Mouse (Mus musculus) frontal cortex, adult 2 months (tissue): ENCODE results near the gene Cdc42ep5. TPM values are rescaled to one million over a fixed set of nuclear protein-coding genes. Genes with fewer than 3 reads are reported as not detected.

Source experiments
- DNase-seq, 2 experiments: peaks; one replicate each; pipeline ENCODE4 v3.0.0; 2022; ENCODE audit warnings: low spot score in 1 of 2; ENCODE audit errors: extremely low spot score in 1 of 2
- polyA plus RNA-seq: library from polyadenylated mRNA; depleted of rRNA; stranded (reverse); fragments of >200 nt; gene quantifications from 2 replicates; pipeline ENCODE4 v1.2.3, GENCODE M21; 2012

The Cdc42ep5 gene
- polyA plus RNA-seq, 1 experiment: 3.9 TPM

DNA sequence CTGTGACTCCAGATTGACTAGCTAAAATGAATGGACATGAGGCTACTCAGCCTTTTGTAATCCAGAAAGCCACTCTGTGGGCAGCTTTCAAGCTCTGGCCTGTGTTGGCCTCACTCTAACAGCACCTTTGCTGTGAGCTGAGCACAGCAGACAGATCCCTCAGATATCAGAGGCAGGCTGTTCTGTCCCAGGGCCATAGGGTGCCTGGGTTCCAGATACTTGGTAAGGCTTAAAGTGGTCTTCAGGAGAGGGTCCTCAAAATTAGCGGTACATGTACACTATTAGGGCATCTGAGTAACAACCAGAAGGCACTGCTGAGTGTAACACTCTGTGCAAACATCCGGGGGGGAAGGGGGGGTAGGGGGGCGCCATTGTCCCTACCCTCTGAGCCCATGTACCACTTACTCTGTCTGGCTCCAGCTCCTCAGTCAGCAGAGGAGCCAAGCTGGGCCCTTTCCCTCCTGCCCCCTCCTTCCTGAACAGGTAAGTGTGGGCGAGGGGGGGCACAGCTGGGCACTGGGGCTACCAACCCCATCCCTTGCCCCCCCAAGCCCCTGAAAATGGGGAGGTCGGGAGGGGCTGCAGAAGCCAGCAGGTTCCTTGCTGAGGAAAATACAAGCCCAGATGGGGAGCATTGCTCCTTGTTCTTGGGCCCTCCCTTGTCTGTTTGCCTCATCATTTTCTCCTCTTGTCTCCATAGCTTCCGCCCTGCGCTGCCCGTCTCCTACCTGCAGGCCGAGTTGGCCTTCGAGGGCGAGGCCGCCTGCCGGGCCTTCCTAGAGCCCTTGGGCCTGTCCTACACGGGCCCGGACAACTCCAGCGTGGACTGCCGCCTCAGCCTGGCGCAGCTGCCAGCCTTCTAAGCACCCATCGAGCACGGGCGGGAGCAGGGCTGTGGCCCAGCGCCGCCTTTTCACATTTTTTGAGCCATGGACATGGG, 18.1 kb downstream of the Cdc42ep5 start:
- no peak for DNase-seq

DNA sequence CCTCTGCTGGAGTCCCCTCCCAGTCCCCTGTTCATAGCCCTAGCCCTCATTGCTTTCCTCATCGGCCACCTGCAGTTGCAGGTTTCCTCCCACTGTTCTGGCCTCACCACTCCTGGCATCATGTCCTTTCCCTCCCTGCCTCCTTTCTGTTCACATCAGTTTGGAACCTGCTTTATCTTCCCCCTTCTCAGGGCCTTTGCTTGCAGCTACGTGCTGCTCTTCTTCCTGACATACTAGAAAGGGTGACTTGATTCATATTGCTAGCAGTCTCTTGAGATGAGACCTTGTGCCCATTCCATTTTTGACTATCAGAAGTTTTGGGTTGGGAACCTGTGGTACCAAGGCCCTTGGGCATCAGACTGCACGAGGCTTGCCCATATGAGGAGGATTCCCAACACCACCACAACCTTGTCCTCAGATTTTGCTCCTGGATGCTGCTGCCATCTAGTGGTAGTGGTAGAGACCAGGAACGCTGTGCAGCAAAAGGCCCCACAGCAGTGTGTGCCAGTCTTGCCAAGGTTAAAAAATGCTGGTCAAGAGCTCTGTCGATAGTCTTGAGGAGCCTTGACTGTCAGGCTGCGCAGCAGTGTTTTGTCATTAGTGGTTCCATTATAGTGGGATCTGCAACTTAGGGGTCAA, 19.0 kb downstream of the Cdc42ep5 start:
- peak in 1 of 2 experiments; percentile 75 for DNase-seq

DNA sequence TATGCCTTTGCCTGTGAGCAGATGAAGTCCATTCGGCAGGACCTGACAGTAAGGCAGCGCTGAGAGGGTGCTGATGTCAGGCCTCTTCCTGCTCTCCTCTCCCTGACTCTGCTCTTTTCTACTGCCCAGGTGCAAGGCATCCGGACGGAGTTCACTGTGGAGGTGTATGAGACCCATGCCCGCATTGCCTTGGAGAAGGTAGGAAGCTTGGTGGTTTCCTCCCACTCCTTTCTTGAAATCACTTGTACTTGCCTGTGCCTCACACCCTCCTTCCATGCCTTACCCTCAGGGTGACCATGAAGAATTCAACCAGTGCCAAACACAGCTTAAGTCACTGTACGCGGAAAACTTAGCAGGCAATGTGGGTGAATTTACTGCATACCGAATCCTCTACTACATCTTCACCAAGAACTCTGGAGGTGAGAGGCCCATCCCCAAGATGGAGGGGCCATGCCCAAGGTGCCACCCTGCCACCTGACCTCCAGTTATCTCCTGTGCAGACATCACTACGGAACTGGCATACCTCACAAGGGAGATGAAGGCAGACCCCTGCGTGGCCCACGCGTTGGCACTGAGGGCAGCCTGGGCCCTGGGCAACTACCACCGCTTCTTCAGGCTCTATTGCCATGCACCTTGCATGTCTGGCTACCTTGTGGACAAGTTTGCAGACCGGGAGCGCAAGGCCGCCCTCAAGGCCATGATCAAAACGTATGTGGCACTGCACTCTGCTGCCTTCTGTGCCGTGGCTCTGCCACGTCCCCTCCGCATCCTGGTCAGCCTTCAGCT, 19.7 kb downstream of the Cdc42ep5 start:
- no peak for DNase-seq

DNA sequence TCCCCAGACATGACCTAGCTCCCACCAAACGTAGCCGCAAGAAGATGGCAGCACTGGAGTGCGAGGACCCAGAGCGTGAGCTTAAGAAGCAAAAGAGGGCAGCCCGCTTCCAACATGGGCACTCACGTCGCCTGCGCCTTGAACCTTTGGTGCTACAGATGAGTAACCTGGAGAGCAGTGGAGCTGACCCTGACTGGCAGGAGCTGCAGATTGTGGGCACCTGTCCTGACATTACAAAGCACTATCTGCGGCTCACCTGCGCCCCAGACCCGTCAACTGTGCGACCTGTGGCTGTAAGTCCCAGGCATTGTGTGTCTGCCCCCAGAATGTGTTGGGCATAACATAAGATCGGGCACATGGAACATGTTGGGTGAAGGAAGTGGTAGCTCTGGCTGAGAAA, 20.6 kb downstream of the Cdc42ep5 start:
- no peak for DNase-seq

DNA sequence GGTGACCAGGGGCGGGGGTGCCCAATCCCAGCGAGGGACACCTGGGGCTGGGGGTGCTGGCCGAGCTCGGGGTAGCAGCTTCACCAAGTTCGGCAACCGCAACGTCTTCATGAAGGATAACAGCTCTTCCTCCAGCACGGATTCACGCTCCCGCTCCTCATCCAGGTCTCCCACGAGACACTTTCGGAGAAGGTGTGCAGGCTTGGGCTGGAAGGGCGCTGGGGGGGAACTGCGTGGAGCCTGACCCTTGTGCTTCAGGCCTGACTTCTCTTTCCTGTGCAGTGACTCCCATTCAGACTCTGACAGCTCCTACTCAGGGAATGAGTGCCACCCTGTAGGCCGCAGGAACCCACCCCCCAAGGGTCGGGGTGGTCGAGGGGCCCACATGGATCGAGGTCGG, 21.2 kb downstream of the Cdc42ep5 start:
- no peak for DNase-seq

DNA sequence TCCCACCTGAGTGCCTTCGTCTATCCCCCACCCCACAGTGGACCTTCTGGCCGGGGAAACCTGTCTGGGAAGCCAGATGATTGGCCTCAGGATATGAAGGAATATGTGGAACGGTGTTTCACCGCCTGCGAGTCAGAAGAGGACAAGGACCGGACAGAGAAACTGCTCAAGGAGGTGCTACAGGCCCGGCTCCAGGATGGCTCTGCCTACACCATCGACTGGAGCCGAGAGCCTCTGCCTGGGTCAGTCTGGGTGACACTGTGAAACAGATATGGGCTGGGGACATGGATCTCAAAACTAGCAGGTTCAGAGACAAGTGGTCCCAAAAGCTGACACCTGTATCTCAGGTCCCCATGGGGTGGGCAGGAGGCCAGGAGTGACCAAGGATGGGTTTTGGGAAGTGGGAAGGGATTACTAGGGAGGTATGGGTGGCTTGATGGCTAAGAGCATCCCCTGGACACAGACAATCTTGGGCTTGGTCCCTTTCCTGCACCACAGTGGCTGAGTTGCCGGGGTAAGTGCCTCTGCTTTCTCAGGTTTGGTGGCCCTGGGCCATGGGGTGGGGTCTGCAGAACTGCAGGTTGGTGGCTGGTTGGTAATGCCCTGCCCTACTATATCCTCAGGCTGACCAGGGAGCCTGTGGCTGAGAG, 21.7 kb downstream of the Cdc42ep5 start:
- DNase-seq: no peak

DNA sequence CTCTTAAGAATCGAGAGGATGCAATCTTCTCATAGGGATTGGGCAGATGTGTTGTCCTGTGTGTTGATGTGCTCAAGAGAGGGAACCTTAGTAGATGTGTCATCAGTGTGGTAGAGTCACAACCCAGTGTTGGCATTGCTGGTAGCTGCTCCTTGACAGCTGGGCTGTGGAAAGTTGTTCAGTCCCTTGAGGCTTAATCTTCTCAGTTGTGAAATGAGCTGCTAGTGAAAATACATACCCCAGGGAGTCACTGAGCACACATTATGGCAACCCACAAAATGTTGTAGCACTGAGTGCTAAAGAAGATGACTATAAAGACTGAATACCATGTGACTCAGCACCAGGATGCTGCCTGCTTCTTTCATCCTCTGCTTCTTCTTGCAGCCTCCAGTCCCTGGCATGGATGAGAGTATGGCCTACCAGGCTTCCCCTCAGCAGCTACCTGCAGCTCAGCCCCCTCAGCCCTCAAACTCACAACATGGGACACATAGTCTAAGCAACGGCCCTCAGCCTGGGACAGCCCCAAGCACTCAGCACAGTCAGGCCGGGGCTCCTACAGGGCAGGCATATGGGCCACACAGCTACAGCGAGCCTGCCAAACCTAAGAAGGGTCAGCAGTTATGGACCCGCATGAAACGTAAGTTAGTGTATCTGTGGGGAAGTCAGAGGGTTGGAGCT, 22.9 kb downstream of the Cdc42ep5 start:
- DNase-seq: no peak

DNA sequence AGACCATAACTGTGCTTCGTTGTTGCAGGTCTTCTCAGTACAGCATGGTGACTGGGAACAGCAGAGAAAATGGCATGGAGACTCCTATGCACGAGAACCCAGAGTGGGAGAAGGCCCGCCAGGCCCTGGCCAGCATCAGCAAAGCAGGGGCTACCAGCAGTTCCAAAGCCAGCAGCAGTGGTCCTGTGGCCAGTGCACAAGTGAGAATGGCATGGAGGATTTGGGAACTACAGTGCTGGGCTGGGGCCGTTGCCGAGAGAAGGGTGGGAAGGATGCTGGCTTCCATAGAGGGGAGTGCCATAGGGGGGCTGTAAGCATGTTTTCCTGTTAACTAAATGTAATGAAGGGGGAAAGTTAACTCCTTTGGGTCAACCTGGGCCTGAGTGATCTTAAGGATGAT, 25.3 kb downstream of the Cdc42ep5 start:
- DNase-seq: no peak

DNA sequence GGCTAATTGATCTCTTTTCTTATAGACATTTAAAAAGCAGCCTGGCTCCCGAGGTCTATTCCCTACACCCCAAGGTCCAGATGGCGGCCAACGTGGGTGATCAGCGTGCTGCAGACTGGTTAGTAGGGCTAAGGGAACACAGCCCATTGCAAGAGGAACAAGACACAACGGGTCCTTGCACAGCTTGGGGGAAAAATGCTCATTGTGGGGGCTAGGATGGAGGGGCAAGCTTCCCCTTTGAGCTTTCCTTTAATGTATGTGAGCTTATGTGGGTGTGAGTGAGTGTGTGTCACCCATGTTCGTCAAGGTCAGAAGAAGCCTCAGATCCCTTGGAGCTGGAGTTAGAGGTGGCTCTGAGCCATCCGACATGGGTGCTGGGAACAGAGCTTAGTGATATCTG, 26.0 kb downstream of the Cdc42ep5 start:
- DNase-seq: no peak

DNA sequence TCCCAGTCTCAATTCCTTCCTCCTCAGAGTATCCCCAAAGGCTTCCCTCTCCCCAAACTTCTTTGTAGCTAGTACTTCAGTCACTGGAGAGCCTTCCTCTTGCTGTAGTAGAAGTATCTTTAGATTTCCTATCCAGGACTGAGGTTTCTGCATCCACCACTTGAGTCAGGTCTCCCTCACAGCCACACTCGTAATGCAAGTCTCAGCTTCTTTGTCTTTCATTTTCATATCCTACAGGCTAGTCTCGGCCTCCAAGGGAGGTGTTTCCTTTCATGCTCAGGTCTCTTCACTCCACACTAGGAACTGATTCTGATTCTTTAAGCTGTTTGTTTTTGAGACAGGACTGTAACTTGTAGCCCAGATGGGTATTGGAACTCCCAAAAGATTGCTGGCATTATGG, 26.5 kb downstream of the Cdc42ep5 start:
- no peak for DNase-seq

DNA sequence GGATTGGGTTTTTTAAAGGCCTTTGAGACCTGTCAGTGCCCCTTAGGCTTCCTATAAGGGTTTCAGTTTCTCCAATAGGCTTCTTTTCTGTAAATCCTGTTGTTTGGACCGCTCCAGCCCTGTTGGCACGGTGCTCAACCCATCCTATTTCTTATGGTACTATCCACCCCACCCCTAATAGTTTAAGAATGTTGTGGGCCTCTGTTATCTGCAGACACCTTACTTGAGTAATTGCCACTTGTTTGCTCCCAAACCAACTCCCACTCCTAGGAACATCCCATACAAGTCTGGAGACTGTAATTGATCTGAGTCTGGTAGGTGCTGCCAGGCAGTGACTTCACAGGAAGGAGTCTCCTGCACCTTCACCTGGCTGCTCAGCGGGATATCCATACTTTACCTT, 26.9 kb downstream of the Cdc42ep5 start:
- DNase-seq: no peak

DNA sequence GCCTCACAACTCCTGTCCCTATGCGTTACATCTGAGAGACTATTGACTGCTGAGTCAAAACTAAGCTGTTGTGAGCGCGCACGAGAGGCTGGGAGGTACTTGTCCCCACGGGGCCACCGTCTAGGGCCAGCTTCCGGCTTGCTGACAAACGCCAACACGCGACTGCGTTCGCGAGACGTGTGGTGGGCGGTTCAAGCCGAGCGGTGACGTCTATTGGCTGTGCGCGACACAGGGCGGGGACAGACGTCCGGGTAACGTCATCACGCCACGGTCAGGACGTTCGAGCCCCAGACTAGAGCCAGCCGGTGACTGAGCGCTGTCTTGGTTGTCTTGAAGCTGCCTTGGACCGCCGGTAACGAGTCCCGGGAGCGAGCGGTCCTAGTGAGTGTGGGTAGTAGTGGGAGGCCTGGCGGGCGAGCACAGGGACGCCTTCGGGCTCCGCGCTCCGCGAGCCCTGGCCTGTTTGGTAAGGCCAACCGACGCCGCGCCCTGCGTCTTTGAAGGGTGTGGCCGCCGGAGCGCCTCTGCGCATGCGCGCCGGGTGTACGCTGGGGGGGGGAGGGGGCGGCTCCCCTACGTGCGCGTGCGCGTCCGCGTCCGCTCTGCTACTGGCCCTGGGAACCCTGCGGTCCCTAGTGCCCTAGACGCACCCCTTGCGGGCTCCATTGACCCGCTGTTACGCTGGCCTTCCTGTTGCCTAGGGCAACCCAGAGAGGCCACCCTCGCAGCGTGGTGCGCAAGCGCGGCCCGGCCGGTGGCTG, 27.7 kb downstream of the Cdc42ep5 start, which contains the start of gene Leng8:
Leng8 (plus strand) TSS at position 269 of the 761 bp plus-strand sequence.
- peak; percentile 99 for DNase-seq

DNA sequence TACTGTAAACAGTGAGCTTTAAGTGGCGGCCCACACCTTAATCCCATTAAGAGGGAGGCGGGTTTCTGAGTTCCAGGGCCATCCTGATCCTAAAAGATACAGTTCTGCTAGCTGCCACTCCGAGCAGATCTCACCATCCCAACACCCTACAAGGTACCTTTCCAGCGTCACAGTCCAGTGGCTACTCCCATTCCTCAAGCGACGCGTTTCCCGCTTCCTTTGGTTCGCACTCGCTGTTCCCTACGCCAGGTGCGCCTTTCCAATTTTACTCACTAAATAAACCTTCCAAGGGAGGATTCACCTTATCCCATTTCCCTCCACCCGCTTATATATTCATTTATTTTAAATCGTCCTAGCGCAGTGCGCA, 28.3 kb downstream of the Cdc42ep5 start:
- DNase-seq: no peak

DNA sequence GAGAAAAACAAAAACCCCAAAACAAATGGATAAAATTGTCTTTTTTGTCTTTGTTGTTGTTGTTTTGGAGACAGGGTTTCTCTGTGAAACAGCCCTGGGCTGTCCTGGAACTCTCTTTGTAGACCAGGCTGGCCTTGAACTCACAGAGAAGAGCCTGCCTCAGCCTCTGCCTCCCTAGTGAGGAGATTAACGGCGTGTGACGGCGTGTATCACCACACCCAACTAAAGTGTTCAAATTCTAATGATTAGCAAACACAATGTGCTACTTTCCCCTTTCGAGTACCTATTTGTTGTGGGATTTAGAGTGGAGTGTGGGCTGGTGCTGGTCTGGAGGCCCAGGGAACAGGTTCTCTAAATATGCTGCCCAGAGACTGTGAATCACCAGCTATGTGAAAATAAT, 29.7 kb downstream of the Cdc42ep5 start:
- DNase-seq: no peak

DNA sequence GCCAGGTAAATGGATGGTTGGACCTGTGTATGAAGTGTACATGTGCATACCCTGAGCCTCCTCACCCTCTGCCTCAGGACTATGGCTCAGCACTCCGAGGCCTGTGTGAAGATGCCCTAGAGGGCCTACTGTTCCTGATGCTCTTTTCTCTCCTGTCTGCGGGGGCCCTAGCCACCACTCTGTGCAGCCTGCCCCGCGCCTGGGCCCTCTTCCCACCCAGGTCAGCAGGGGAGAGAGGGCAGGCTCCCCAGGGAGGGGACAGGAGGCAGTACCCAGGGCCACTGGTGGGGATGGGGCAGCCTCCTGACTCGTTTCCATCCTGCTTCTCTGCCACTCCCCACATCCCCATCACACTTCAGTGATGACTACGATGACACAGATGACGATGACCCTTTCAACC, 31.7 kb downstream of the Cdc42ep5 start:
- no peak for DNase-seq

DNA sequence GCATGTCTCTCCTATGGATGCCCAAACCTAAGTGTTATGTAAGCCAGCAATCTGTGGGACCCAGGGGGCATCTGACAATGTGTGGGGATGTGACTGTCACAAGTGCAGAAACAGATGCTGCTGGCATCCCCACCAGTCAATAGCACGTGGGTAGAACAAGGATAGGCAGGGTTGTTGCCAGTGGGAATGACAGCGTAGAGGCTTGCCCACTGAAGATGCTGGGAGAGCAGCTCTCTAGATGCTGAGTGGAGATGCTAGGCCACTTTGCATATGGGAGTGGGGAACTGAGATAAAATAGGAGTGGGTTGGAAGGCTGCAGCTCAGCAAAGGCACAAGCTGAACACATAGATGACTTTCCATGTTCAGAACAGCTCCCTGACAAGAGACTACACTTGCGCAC, 32.1 kb downstream of the Cdc42ep5 start:
- DNase-seq: peak in 1 of 2 experiments; percentile 80

DNA sequence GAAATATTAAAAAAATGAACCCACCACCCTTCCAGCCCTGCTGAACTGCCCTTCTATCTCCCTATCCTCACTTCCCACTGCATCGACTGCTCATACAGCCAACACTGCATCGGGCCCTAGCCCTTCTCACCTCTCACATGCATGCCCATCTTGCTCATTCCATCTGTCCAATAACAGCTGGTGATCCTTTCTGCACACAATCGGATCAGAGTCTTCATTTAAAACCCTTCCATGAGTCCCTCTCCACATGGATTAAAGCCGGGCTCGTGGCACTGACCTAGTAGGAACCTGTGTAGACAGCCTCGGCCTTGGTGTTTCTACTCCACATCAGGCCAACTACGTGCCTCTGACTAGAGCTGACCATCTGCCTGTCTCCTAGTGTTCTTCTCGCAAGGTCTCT, 32.7 kb downstream of the Cdc42ep5 start:
- no peak for DNase-seq

DNA sequence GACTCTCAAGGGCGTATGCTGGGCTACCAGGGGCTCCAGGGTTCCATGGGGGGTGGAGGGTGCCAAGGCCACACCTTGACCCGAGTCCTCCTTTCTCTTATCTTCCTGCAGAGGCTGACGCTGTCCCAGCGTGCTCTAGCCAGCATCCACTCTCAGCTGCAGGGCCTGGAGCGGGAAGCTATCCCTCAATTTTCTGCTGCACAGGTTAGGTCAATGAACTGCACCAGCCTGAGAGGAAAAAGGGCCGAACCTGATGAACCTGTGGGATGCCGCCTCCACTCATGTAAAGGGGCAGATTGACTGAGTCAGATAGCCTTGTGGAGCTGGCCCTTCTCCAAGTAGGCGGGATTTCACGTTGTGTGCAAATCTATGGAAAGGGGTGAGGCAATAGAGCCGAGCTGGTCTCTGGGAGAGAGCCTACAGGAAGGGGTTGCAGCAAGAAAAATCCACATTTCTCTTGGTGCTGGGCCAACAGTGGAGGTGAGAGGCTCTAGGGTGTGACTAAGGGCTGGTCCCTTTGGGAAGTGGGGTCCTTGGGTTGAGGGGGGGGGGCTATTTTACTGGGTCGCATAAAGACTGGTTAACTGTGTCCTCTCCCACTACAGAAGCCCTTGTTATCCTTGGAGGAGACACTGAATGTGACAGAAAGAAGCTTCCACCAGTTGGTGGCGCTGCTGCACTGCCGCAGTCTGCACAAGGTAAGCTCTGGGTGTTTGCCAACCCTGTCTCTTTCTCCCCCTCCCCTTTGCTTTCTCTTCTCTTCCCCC, 33.8 kb downstream of the Cdc42ep5 start:
- DNase-seq: peak in 1 of 2 experiments; percentile 91

DNA sequence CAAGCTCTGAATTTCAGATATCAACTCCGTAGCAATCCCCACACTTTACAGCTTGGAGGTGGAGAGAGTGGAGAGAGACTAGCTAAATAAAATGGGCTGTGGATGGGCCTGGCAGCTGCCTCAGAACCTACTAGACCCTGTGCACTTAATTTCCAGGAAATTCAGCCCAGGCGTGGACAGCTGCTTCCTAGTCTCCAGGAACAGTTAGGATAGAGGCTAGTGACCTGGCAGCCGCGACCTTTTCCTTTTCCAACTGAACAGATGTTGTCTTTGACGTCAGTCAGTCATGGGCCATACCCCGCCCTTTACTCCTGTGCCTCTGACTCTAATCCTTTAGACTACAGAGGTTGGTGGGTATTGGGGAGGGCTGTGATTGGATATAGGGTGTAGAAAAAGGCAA, 35.8 kb downstream of the Cdc42ep5 start:
- no peak for DNase-seq
